Mouse (Mus musculus) megakaryocyte, embryonic 14.5 days (primary cell): Measurements from ENCODE around the gene Ccpg1.

ENCODE experiments used
- FLI1 ChIP-seq: IDR thresholded peaks from 2 replicates; pipeline ENCODE4 v1.6.1; 2012; ENCODE audit warnings: low read length, inconsistent platforms, mixed read lengths
- GATA1 ChIP-seq: IDR thresholded peaks from 3 replicates; pipeline ENCODE4 v1.6.1; 2012; ENCODE audit warnings: mixed read lengths, low read length, inconsistent platforms, borderline replicate concordance

DNA sequence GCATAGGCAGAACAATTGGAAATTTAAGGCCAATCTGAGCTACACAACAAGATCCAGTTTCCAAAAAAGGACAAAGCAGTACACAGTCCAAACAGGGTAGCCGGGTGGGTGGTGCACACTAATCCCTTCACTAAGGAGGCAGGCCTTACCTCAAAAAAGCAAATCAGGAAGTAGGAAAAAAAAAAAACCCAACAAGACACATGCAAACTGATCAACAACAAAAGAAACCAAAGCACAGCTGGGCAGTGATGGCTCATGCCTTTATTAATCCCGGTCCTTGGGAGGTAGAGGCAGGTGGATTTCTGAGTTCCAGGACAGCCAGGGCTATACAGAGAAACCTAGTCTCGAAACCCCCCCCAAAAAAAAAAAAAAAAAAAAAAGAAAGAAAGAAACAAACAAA is 2.5 kb downstream of the Ccpg1 start:
- TF ChIP-seq GATA1 = no peak
- no peak for TF ChIP-seq FLI1
